Mouse (Mus musculus): Measurements from ENCODE around the gene Slc23a3.

Gene Slc23a3

GRCm38 (mm10) chr1:75138448-75138847 is 4.8 kb upstream of the Slc23a3 start:
- DNase-seq: no peak

GRCm38 (mm10) chr1:75136730-75137129 is 3.0 kb upstream of the Slc23a3 start:
- no peak for DNase-seq

GRCm38 (mm10) chr1:75136293-75136692 is 2.6 kb upstream of the Slc23a3 start:
- no peak for DNase-seq

- DNase-seq: no peak
These were observed 5.0 kb downstream of the Slc23a3 start for GRCm38 (mm10) chr1:75128641-75129040.

GRCm38 (mm10) chr1:75125418-75125817 is 8.3 kb downstream of the Slc23a3 start:
- DNase-seq: no peak

GRCm38 (mm10) chr1:75124346-75125321 is 9.1 kb downstream of the Slc23a3 start, which contains the start of gene Nhej1:
Gene Nhej1 (minus strand): TSS chr1:75125200.
- DNase-seq: peak; percentile 96

DNA sequence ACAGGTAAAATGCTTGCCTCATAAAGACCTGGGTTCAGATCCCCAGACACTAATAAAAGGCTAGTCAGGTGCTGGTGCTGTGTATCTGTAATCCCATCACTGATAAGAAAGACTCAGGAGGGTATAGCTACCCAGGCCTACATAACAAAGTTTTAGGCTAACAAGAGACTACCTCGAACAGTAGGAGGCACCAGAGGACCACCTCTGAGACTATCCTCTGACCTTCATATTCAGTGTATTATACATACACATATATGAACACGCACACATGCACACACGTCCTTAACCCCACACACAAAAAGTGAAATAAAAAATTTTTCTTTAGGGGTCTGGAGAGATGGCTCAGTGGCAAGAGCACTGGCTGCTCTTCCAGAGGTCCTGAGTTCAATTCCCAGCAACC is 11.5 kb downstream of the Slc23a3 start:
- DNase-seq: no peak

All from embryo, embryonic 11 days (tissue).